Mouse (Mus musculus): ENCODE data around the gene Bzw1.

DNA sequence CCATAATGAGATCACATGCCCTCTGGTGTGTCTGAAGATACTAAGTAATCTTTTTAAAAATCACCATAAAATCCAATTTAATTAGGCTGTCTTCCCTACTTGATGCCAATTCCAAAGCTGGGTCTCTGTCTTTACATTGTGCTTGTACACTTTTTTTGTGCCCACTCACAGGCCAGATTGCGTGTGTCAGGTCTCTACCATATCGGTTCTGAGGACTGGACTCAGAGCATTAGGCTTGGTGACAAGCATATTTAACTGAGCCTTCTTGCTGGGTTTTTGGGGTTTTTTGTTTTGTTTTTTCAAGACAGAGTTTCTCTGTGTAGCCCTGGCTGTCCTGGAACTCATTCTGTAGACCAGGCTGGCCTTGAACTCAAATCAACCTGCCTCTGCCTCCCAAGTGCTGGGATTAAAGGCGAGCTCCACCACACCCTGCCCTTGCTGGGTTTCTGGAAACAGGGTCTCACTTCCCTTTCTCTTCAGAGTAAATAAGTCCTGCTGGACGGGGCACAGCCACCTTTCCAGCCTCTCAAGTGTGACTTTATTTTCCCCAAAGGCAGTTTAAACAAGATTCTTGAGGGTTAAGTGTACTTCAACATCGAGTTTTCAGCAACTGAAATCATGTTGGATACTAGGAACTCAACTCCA is 17.0 kb downstream of the Bzw1 start:
- TF ChIP-seq CTCF (IDR thresholded peaks at IDR 0.05; ENCODE audit: borderline replicate concordance, insufficient read depth, low read depth, low read length) (no peak), POLR2A (IDR thresholded peaks at IDR 0.05; ENCODE audit: borderline replicate concordance, insufficient read depth, low read length) (no peak)

All from cerebellum, adult 2 months (tissue).